Mouse (Mus musculus) G1E-ER4 (cell line): ENCODE results near the gene Pla2g4a. TPM values are rescaled to one million over a fixed set of nuclear protein-coding genes. Genes with fewer than 3 reads are reported as not detected.

Experiments
- GATA1 ChIP-seq: IDR thresholded peaks from one replicate; pipeline ENCODE4 v1.8.0; 2012; ENCODE audit warnings: low read length, inconsistent platforms
- polyA plus RNA-seq: library from polyadenylated mRNA; stranded (reverse); fragments of >175 nt; gene quantifications from 2 replicates; pipeline ENCODE4 v1.2.3, GENCODE M21; 2012

Gene Pla2g4a
- not detected in 2 replicates for polyA plus RNA-seq

DNA sequence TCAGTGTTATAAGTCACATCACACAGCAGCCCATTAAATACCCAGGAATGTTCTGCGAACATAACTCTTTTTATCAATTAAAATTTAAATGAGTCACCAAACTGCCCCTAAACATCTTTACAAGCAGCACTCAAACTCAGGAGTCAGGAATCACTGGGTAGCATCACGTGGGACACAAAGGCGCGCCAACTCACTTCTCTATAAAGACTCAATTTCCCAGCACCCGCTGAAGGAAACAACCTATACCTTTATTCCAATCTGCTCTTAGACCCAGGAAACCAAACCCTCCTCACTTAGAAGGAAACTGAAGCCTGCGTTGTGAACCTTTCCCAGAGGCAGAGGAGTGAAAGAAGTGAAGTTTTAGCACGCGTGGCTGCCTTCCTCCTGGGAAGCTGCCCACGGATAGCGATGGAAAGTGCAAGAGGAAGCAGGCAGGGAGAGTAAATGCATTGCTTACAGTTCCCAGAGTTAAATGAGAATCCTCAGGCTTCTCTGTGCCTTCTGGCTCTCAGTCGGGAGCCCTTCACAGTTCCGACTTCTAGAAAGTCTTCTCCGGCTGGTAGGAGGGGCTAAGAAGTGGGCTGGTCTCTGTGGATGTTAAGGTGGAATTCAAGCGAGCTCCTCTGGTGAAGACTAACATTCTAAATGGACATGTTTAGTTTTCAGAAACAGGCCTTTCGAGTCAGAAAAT, at the start of gene Pla2g4a:
Gene Pla2g4a (minus strand): TSS at position 557 of the 691 bp plus-strand sequence.
- no peak for TF ChIP-seq GATA1

DNA sequence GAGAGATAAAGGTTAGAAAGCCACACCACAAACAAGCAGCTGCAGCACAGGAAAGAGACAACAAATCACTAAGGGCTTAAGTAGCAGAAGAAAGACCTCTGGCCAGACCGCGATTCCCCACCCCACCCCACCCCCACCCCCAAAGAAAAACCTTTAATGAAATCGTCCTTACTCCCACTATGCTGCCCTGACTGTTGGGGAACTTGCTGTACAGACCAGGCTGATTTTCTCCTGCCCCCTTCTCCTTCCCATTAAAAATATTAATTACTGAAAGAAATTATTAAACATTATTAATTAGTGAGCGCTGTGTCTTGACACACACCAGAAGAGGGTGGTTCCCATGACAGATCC, 49.5 kb upstream of the Pla2g4a start:
- TF ChIP-seq GATA1 = no peak

DNA sequence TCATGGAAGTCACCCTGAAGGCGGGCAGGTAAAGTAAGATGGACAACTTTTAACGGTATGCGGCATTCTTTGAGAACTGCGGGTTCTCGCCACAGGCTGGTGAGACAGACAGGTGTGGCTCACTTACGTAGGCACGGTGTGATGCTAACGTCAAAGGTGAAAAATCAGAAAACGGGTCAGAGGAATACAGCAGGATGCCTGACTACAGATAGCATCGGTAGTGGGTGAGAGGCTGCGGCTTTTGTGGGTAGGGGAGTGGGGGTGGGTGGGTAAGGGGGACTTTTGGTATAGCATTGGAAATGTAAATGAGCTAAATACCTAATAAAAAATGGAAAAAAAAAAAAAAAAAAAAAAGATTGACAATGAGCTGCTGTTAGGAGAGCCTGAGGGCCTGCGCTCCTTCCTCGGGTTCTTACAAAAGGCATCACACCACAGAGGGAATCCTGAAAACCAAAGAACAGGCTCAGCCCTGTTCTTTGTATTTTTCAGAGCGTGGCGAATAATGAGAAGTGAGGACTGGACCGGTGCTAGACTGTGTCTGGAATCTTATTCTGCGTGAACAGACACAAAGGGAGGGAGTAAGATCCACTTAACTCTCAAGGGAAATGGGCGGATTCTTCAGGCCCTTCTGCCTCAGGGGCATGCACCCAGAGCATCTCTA, 49.0 kb upstream of the Pla2g4a start:
- no peak for TF ChIP-seq GATA1

DNA sequence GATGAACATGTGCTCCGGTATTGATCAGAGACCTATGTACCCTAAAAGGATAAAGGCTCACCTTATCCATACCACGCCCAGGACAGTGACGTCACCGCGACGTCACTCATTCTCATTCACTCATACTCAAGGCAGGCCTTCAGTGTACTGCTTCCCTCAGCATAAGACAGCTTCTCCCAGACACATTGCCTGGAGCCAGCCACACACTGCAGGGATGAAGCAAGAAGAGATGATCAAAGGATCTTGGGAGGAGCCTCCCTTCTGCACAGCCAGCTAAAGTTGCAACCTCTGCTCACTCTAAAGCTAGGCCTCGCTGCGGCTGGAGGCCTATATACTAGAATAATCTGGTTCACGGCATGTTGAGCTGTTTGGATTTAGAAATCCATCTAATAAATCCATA, 48.0 kb upstream of the Pla2g4a start:
- no peak for TF ChIP-seq GATA1

DNA sequence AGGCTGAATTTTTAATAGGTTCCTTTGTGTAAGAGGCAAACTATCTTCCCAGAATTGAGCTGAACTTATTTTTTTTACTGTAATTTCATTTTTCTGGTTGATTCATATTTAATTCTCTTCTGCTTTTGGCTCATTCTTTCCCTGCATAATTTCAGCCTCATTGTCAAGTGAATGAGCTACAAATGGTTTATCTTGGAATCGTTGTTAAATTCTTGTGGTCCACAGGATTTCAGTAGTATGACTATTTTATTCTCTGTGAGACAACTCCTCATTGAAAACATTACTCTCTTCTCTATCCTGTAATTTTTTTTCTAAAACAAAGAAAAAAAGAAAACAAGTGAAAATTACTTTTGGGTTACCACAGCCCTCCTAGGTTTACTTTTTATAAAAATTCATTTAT, 14.5 kb upstream of the Pla2g4a start:
- no peak for TF ChIP-seq GATA1

DNA sequence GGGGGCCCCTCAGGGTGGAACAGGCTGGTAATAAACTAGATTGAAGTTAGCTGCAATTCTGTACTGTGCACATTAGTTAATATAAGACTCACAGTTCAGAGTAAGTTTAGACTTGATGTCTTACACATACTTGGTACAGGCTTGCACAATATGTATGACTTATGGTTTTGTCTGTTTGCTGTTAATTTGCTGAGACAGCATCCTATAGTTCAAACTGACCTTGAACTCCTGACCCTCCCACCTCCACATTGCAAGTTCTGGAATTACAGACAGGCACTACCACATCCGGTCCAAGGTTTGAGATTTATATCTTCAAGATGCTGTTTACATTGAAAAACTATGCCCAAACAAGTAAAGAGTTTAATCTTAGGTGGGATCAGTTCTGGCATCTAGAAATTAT, 4.7 kb upstream of the Pla2g4a start:
- TF ChIP-seq GATA1 = no peak

DNA sequence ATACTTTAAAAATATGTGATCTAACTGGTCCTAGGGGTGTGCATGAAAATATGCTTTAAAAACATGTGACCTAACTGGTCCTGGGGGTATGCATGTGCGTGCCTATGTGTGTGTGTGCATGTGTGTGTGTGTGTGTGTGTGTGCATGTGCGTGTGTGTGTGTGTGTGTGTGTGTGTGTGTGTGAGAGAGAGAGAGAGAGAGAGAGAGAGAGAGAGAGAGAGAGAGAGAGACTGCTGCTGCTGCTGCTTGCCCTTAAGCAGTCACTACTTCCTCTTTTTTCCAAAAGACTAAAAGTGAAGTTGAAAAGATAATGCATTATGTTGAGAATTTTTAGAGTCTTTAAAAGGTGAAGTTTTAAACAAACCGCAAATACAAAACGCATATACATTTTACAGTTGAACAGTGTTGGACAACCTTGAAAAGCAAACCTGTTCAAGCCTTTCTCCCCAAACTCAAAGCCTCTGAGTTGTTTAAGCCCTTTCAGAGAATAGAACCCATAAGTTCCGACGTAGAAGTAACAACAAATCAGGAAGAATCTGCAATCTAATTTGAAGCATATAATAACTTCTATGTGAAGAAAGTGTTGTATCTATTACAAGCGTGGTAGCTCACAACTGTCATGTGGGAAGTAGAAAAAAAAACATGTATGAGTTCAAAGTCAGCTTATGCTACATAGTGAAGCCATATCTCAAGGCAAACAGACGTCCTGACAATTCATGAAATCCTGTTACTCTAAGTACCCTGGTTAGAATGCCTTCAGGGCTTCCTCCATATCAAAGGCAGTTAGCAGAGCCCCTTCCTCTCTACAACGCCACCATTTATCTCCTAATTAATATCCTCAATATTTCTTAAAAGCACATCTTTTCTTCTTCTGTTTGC, 574 bp upstream of the Pla2g4a start:
- TF ChIP-seq GATA1 = no peak

DNA sequence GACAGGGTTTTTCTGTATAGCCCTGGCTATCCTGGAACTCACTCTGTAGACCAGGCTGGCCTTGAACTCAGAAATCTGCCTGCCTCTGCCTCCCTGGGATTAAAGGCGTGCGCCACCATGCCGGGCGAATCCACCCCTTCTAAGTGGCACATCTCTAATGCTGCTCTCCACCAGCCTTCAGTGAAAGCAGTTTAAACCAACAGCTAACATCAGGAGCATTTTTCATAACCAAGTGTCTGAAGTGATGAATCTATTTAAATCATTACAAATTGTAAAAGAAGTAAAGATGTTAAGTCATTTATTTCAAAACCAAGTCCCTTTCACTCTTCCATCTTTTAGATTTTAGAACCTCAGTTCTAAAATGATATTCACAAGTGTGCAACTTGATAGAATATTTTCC, 839 bp downstream of the Pla2g4a start:
- TF ChIP-seq GATA1 = no peak

DNA sequence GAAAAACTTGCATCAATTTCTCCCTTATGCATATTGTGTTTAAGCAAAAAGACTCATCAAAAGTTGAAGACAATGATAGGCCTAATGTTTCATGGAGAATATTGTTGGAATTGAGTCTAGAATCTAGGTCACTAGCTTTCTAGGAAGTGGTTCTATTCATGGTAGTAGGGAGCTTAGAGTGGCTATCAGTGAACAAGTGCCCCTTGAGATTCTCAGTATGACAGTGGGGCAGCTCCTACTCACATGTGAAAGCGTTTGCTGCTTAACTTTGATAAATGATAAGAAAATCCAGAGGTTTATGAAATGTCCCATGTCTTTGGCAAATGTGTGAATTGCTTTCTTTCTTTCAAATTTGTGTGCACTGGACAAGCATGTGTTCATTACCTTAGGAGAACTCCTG, 2.0 kb downstream of the Pla2g4a start:
- no peak for TF ChIP-seq GATA1

DNA sequence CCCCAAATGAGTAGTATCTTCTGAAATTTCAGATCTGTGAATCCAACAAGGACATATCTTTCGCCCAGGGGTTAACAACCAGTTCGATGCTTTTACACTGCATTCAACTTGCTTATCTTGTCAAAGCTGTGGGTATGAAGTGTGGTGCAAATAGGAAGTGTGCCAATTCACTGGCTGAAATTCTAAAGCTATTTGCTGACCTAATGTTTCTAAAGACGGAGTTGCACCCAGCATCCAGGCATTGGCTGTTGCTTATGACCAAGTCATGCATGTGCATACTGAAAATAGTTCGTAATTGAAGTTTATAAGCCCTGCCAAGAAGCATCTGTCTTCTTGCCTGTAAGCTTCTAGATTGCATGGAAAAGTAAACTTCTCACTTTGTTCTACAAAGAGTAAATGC, 5.6 kb downstream of the Pla2g4a start:
- TF ChIP-seq GATA1 = no peak

DNA sequence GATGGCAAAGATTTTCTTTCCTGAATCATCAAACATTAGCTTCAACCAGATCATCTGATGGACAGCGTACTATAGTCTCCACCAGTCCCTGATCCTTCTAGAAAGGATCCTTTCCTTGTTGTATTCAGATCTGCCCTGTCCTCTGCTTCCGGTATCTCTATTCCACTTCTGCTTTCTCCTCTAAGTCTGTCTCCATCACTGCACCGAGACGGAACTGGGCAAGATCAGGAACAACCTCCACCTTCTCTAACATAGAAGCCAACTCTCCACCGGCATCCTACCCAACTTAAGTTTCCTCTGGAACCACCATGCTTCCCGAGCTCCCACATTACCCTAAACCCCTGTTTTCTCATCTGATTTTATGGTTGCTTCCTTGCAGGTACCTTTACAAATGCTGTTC, 7.1 kb downstream of the Pla2g4a start:
- no peak for TF ChIP-seq GATA1

DNA sequence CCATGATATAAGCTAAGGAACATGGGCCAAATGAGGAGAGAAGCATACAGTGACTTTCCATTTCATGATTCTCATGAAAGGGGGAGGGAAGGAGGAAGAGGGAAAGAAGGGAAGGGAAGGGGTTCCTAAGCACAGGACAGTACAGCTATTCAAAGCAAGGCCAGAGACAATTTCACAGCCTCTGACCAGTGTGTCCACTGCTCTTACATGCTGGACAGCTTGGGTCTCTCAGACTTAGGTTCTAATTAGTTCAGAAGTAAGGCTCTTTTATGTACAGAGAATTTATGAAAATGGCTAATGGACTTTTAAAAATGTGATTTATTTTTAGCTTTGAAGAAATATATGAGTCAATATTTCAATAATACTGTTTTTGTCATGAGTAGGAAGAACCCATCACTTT, 9.0 kb downstream of the Pla2g4a start:
- no peak for TF ChIP-seq GATA1

DNA sequence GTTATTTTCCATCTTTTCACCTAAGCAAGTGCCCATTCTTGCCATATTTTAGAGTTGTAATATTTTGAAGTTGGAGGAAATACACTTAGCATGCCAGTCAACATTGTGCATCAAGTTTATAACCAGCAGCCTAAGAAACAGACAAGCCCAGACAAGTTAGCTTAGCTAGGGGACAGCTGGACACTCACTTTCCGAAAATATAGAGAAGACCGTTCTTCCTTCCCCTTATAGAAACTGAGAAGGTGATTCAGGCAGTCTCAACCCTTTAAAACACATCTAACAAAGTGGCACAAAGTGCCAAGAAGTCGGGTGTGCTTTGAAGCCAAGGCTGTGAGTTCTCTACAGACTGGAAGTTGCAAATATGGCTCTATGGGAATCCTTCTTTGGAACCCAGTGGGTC, 10.4 kb downstream of the Pla2g4a start:
- no peak for TF ChIP-seq GATA1

DNA sequence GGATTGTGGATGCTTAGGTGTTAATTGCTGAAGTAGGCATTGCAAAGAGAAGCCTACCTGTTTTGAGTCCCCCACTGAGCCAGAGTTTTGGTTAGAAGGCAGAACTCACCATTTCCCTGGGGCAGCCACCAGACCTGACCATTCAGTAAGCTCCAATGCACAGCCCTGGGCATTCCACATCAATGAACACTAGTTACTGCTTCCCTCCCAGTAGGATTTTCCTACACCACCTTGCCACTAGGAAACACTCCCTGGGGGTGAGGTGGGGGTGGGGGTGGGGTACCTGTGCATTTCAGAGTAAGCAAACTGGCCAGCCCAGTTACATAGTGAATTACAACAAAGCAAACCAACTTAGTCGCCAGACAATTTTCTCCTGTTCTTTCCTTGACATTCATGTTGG, 10.8 kb downstream of the Pla2g4a start:
- no peak for TF ChIP-seq GATA1

DNA sequence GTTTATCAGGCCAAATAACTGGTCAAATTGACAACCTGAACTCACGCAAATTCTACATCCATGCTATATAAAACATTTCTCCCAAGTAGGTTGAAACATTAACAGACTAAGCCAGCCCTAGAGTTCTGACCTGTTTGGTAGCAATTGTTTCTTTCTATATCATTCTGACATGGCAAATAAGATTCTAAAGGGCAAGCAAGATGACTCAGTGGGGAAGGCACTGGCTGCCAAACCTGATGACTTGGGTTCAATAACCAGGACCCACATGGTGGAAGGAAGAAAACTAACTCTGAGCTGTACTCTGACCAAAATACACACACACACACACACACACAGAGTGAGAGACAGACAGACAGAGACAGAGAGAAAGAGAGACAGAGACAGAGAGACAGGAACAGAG, 11.8 kb downstream of the Pla2g4a start:
- TF ChIP-seq GATA1 = no peak

DNA sequence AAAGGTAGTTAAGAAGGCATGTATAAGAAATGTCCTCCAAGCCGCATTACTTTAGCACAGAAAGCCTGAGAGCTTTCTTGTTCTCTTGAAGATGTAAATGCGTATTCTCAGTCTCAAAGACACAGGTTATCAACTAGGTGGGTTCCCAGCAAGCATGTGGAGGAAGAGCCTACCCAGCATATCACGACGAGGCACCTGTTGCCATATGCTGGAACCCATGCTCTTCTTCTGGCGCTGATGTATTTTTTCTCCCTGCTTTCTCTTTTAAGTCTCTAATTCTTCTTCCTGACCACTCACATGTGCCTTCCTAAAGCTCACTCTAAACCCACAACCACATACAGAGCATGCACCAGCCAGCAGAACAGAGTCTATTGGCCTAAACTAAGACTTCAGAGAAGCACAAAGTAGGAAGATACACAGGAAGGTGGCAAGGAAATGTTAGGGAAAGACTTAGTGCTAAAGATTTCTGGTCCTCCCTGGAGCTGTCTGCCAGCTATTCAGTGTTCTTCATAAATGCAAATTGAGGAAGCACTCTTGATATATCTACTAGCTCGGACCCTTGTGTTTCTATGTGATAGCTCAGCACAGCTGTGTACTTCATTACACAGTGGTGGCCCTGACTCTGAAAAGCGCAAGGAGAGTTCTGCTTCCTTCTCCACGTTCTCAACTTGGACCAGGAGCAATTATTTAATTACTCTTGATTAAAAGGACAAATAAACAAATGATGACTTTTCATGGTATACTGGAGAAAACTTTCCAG, 12.8 kb downstream of the Pla2g4a start:
- no peak for TF ChIP-seq GATA1
